Mouse (Mus musculus): ENCODE results near the gene Proser1. TPM values are rescaled to one million over a fixed set of nuclear protein-coding genes. Genes with fewer than 3 reads are reported as not detected.

Gene Proser1
- 19.1 TPM for polyA plus RNA-seq (2015; fragmentation: Illumina TruSeq; extraction: RNeasy Lipid Tissue Mini Kit (QIAGEN cat#74804); ENCODE audit: insufficient read depth, low replicate concordance)

GRCm38 (mm10) chr3:53463046-53463764 is at the start of gene Proser1, which contains the start of gene Nhlrc3:
Proser1 (plus strand) TSS chr3:53463666.
Nhlrc3 (minus strand) TSS chr3:53463332.

DNA sequence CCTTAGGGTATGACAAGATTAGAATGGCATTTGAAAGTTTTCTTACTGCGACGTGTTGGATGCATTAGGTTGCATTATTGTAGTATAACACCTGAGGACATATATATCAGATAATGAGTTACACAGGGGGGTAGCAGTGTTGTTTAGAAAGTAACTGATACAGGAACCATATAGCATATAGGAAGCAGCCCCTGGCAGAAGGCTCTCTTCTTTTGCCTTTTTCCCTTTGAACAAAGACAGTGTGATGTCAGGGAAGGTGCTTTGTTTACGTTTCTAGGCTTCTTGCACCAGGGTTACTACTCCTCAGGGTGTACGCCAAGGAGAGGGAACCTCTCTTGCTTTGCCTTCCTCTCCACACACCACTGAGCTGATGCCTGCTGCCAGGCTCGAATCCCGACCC is 24.9 kb downstream of the Proser1 start, which contains the start of gene Stoml3:
TSS of gene Stoml3 (plus strand) at position 301 of the 400 bp plus-strand sequence.

Other genes with a start within 250 kb of the Proser1 start
- gene Nhlrc3, start 334 bp upstream of the Proser1 start, polyA plus RNA-seq (2015; fragmentation: Illumina TruSeq; extraction: RNeasy Lipid Tissue Mini Kit (QIAGEN cat#74804); ENCODE audit: insufficient read depth, low replicate concordance): 18.2 TPM
- not detected for gene Stoml3, start 25.0 kb downstream of the Proser1 start, polyA plus RNA-seq (2015; fragmentation: Illumina TruSeq; extraction: RNeasy Lipid Tissue Mini Kit (QIAGEN cat#74804); ENCODE audit: insufficient read depth, low replicate concordance)
- 0.83 TPM for gene Frem2, start 193.7 kb downstream of the Proser1 start, polyA plus RNA-seq (2015; fragmentation: Illumina TruSeq; extraction: RNeasy Lipid Tissue Mini Kit (QIAGEN cat#74804); ENCODE audit: insufficient read depth, low replicate concordance)